Mouse (Mus musculus) cortical plate, adult 2 months (tissue): Measurements from ENCODE around the gene Clock. TPM values are rescaled to one million over a fixed set of nuclear protein-coding genes. Genes with fewer than 3 reads are reported as not detected.

Source experiments
- H3K27ac ChIP-seq: fragments of 200-500 bp; 2 replicates; pipeline ENCODE4 v1.5.1; 2012; ENCODE audit warnings: low read length, control low read depth, inconsistent platforms; ENCODE audit not compliant: insufficient read depth
- H3K4me1 ChIP-seq: fragments of 200-500 bp; 2 replicates; pipeline ENCODE4 v1.6.1; 2011; ENCODE audit warnings: low read length; ENCODE audit not compliant: control insufficient read depth, insufficient read depth
- H3K4me3 ChIP-seq: fragments of 200-500 bp; 2 replicates; pipeline ENCODE4 v1.5.1; 2011; ENCODE audit warnings: mild to moderate bottlenecking, low read length, control low read depth; ENCODE audit not compliant: insufficient read depth
- CTCF ChIP-seq: fragments of 200-500 bp; IDR thresholded peaks from 2 replicates; pipeline ENCODE4 v1.5.1; 2011; ENCODE audit warnings: mild to moderate bottlenecking, control low read depth, low read length; ENCODE audit not compliant: insufficient read depth; ENCODE audit errors: extremely low read depth
- POLR2A ChIP-seq: fragments of 200-500 bp; IDR thresholded peaks from 2 replicates; pipeline ENCODE4 v1.6.1; 2011; ENCODE audit warnings: mild to moderate bottlenecking, low read length, control low read depth; ENCODE audit not compliant: insufficient read depth; ENCODE audit errors: extremely low read depth
- polyA plus RNA-seq: library from polyadenylated mRNA; depleted of rRNA; stranded (reverse); fragments of >200 nt; gene quantifications from 2 replicates; pipeline ENCODE4 v1.2.3, GENCODE M21; 2012

Clock gene
- polyA plus RNA-seq, 1 experiment: 23.6 TPM

- Histone ChIP-seq H3K4me3 (no peak overlapping the region), H3K27ac (no peak overlapping the region), H3K4me1 (no peaks in the 10 kb centered on the region)
- TF ChIP-seq CTCF: no peak
- no peak for TF ChIP-seq POLR2A
These were observed 20.5 kb upstream of the Clock start for GRCm38 (mm10) chr5:76325113-76325512.

DNA sequence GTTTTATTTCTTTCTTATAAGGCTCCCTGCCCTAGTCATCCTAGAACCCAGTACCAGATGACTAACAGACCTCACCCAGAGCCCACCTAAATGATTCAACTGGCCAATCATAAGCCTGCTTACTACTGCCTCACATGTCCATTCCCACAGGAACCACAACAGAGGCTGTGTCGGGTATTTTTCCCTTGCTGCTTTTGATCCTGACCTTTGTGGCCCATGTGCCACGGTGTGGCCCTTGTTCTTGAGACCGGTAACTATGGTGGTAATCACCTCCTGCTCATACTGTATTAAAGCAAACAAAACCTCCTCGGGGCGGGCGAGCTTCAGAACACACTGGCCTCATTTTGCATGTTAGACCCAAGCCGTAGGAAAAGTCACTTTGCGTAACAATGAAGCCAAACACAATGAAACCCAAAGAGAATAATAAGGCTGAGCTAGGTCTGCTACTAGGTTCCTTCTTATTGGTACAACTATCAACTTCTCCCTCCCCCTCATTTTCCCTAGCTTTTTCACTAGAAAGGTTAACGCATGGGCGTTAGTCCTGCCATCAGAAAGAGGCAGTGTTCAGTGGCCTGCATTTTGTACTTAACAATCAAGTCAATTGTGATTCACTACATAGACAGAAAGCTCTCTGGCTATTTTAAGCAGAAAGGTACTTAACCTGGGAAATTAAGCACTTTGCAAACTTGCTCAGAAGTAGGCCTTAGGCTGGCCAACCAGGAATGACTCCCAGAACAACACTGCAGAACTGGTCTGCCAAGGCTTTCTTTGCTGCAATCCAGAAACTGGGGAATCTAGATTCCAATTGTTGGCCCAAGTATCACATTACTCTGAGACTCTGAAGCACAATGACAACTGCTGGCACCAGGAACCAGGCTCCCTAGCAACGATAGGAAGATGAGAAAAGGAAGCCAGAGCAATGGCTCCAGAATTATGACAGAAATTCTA lies 16.9 kb upstream of the Clock start:
- no peak overlapping the region for H3K4me3 ChIP-seq
- TF ChIP-seq CTCF: no peak
- TF ChIP-seq POLR2A: no peak
- H3K4me1 ChIP-seq: no peaks in the 10 kb centered on the region
- H3K27ac ChIP-seq: no peak overlapping the region

- Histone ChIP-seq H3K4me1 (peaks cover 2% of the 10 kb centered on the region; the same call in 1 of the 2 replicates), H3K27ac (no peak overlapping the region), H3K4me3 (no peak overlapping the region)
- no peak for TF ChIP-seq CTCF
- TF ChIP-seq POLR2A: no peak
These were observed 3.6 kb upstream of the Clock start for GRCm38 (mm10) chr5:76308206-76308605.

DNA sequence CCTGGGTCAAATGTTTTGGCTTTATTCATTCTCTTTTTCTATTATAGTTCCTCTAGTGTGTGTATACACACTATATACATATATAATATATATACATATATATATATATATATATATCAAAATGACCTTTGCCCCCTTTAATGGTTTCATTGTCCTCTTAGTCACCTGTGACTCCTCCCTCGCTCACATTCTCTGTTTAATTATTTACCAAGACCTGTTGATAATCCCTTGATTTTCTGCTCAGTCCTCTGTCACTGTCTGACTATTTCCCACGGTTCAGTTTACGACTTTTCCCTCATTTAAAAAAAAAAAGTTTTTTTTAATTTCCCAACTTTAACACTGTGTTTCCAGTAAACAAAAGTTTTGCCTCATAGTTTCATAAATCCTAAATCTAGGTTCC lies 1.7 kb upstream of the Clock start:
- H3K4me1 ChIP-seq: peaks cover 2% of the 10 kb centered on the region; the same call in 1 of the 2 replicates
- no peak overlapping the region; the same call in 1 of the 2 replicates for H3K4me3 ChIP-seq
- TF ChIP-seq CTCF (no peak), POLR2A (no peak)
- H3K27ac ChIP-seq: no peak overlapping the region

GRCm38 (mm10) chr5:76305616-76306015 lies 1.0 kb upstream of the Clock start:
- peak overlapping the region; percentile 72 for H3K4me3 ChIP-seq
- no peak for TF ChIP-seq POLR2A
- no peak for TF ChIP-seq CTCF
- peaks cover 2% of the 10 kb centered on the region; the same call in 1 of the 2 replicates for H3K4me1 ChIP-seq
- no peak overlapping the region for H3K27ac ChIP-seq

- H3K4me1 ChIP-seq: peaks cover 2% of the 10 kb centered on the region; the same call in 1 of the 2 replicates
- TF ChIP-seq CTCF (no peak), POLR2A (no peak)
- H3K4me3 ChIP-seq: peak overlapping the region; percentile 72
- H3K27ac ChIP-seq: peak overlapping the region; percentile 89
These were observed 694 bp downstream of the Clock start for GRCm38 (mm10) chr5:76303745-76304451.

GRCm38 (mm10) chr5:76303379-76303744 lies 1.2 kb downstream of the Clock start:
- Histone ChIP-seq H3K4me3 (peak overlapping the region; percentile 72), H3K4me1 (peaks cover 2% of the 10 kb centered on the region; the same call in 1 of the 2 replicates), H3K27ac (no peak overlapping the region)
- TF ChIP-seq CTCF (no peak), POLR2A (no peak)

DNA sequence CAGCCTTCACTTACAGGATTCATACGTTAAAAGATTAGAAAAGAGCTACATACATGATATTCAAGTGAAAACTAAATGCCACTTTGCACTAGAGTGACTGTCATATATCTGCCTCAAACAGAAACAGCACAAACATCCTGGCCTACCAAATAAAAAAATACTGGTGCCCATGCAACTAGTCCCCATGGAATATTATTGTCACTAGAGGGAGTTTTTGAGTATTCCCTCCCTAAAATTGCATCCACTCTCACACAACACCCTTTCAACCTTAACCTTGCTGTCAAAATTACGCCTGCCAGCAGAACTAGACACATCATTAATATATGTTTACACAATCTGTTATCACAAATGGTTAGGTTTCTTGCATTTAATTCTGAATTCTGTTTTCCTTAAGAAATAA lies 2.6 kb downstream of the Clock start:
- Histone ChIP-seq H3K4me3 (no peak overlapping the region), H3K4me1 (peaks cover 2% of the 10 kb centered on the region; the same call in 1 of the 2 replicates), H3K27ac (no peak overlapping the region)
- no peak for TF ChIP-seq POLR2A
- no peak for TF ChIP-seq CTCF

GRCm38 (mm10) chr5:76289234-76289691 lies 15.3 kb downstream of the Clock start:
- no peak overlapping the region for H3K27ac ChIP-seq
- H3K4me3 ChIP-seq: no peak overlapping the region
- TF ChIP-seq CTCF: no peak
- TF ChIP-seq POLR2A: no peak
- H3K4me1 ChIP-seq: no peaks in the 10 kb centered on the region

GRCm38 (mm10) chr5:76288256-76288655 lies 16.3 kb downstream of the Clock start:
- H3K4me3 ChIP-seq: no peak overlapping the region
- H3K4me1 ChIP-seq: no peaks in the 10 kb centered on the region
- TF ChIP-seq CTCF (no peak), POLR2A (no peak)
- no peak overlapping the region for H3K27ac ChIP-seq
